Mouse (Mus musculus) G1E-ER4 (cell line): Measurements from ENCODE around the gene Gm9112. TPM values are rescaled to one million over a fixed set of nuclear protein-coding genes. Genes with fewer than 3 reads are reported as not detected.
"Not testable (repeated sequence)": the region's sequence is repeated elsewhere in the genome, so short reads cannot be mapped to it uniquely, and the experiment has no call there.

Source experiments
- GATA1 ChIP-seq: IDR thresholded peaks from one replicate; pipeline ENCODE4 v1.8.0; 2012; ENCODE audit warnings: low read length, inconsistent platforms
- polyA plus RNA-seq: library from polyadenylated mRNA; stranded (reverse); fragments of >175 nt; gene quantifications from 2 replicates; pipeline ENCODE4 v1.2.3, GENCODE M21; 2012

Gm9112 gene
- polyA plus RNA-seq: not detected in 2 replicates

DNA sequence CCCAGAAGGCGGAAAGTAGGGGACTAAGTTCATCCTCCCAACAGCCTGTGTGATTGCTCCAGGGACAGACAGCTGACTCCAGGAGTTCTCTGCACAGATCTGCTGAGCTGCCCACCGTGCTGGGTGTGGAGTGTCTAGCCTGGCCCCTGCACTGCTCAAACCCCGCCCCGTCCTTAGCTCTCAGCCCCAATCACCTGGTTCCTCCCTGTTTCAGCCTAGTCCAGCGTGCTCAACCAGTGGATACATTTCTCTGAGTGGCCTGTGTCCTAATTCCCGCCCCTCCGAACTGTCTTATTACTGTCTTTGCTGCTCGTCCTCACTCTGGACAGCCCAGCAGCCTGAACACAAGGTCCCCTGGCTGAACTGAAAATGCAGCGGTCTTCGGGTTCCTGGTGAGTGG lies at the start of gene Gm9112, which contains the start of gene Dmrtc1b:
Gene Gm9112 (minus strand): TSS at position 101 of the 400 bp plus-strand sequence.
Gene Dmrtc1b (plus strand): TSS at position 331 of the 400 bp plus-strand sequence.
- TF ChIP-seq GATA1: not testable (repeated sequence)

DNA sequence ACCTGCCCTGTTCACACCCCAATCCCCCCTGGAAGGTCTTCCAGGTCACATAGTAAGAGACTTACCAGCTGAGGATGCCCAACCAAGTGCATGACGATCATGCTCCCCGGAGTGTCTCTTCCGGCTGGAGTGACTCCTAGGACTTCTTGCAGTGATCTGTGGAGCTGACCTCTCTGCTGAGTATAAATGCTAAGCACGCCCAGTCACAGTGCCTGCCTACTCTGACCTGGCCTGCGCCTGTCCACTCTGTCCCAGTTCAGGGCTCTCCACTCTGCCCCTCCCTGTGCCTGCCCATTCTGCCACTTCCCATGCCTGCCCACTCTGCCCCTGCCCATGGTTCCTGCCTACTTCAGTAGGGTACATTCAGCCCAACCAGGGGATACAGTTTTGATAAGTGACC lies 20.6 kb downstream of the Gm9112 start, which contains the start of gene Gm3880:
Gene Gm3880 (minus strand): TSS at position 101 of the 400 bp plus-strand sequence.
- not testable (repeated sequence) for TF ChIP-seq GATA1

DNA sequence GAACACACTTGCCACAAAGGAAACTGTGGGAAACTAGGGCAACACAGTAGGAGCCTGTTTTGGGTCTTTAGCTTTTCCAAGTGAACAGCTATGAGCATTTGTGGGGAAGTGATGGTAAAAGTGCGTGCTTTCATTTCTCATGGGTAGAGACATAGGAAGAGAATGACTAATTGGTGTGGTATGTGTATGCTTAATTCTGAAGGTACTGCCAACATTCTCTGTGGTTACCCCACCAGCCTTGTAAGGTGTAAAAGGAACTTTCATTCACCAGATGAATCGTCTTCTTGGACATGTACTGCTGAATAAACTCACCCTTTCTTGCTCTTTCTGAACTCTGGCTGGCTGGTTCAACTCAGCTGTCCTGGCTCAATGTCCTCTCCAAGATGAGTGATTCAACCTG lies 40.8 kb downstream of the Gm9112 start:
- TF ChIP-seq GATA1: no peak

DNA sequence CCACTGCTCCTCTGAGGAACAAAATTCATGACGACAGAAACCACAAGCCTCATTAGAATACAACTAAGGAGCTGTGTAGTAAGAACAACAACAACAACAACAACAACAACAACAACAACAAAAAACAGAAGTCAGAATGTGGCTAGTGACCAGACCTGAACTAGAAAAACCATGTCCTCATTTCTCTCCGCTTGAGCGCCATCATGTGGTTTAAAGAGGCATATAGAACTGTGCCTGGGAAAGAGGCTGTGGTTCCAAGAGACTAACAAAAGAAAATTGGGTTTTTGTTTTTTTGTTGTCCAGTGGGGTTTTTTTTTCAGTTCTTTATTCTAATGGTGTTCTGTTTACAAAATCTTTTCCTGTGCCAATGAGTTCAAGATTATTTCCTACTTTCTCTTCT lies 46.7 kb downstream of the Gm9112 start:
- TF ChIP-seq GATA1: no peak

Other genes with a start within 250 kb of the Gm9112 start
- 5.8 and 7.8 TPM in 2 replicates for gene Hdac8, start 202.3 kb downstream of the Gm9112 start, polyA plus RNA-seq
- 0.84 and 1.2 TPM in 2 replicates for gene Phka1, start 63.4 kb downstream of the Gm9112 start, polyA plus RNA-seq
- gene Gm3880, start 20.7 kb downstream of the Gm9112 start, polyA plus RNA-seq: not detected in 2 replicates
- not detected in 2 replicates for gene Dmrtc1b, start 230 bp upstream of the Gm9112 start, polyA plus RNA-seq
- gene Dmrtc1c1, start 95.3 kb upstream of the Gm9112 start, polyA plus RNA-seq: not detected in 2 replicates
- 0.12 TPM in 1 of 2 replicates, not detected in the other for gene Dmrtc1c2, start 147.0 kb upstream of the Gm9112 start, polyA plus RNA-seq
- not detected in 2 replicates for gene 1700031F05Rik, start 160.3 kb upstream of the Gm9112 start, polyA plus RNA-seq
- gene Dmrtc1a, start 201.1 kb upstream of the Gm9112 start, polyA plus RNA-seq: not detected in 2 replicates
- gene 1700011M02Rik, start 201.3 kb upstream of the Gm9112 start, polyA plus RNA-seq: not detected in 2 replicates
- gene 1700018G05Rik, start 220.7 kb upstream of the Gm9112 start, polyA plus RNA-seq: not detected in 2 replicates